Mouse (Mus musculus): ENCODE measurements at regions not wholly inside any gene's neighbourhood (a gene's known extent, or its start where the extent isn't known, plus 50 kb on each side); places are given as distances from the start of the nearest gene placed in this dataset.

DNA sequence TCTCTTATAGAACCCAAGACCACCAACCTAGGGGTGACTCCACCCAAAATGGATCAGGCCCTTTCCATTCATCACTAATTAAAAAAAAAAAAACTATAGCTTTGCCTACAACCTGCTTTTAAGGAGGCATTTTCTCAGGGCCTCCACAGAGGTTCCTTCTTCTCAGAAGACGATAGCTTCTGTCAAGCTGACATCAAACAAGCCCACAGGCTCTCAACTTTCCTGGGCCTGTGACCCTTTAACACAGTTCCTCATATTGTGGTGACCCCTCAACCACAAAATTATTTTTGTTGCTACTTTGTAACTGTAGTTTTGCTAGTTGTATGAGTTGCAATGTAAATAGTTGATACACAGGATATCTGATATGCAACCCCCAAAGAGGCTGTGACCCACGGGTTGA is 96.0 kb upstream of the Map4k3 start:
- no peak for TF ChIP-seq CTCF (IDR thresholded peaks at IDR 0.05; ENCODE audit: low read depth, low read length)
- no peak for TF ChIP-seq POLR2A (IDR thresholded peaks at IDR 0.05; ENCODE audit: borderline replicate concordance, low read depth, low read length)

Measured in bone marrow macrophage, adult 2 months (primary cell).